27 mouse cellular contexts compared by ENCODE assay signal in genomic region chr13:55477492-55477891, GRCm38 (mm10). TPM values are rescaled to one million over a fixed set of nuclear protein-coding genes. Genes with fewer than 3 reads are reported as not detected.
DNase-seq lines count a peak whose midpoint lies in the region; ATAC-seq and TF ChIP-seq lines count a peak whose summit lies in the region.
"Had no signal": no experiment of that assay in that cellular context is flagged by ENCODE, and none has a peak within 500 bp of the region (broad histone marks: within the 10 kb centered on the region; RNA-seq: fewer than 3 reads in every experiment).

No protein-coding gene starts in this region.

- peak; percentile 12 for DNase-seq in forebrain, postnatal 0 days
- no peak for DNase-seq in layer of hippocampus, adult 2 months (ENCODE audit: low spot score in 2 of 2)
- no peak for DNase-seq in layer of hippocampus, adult 11-12 months (ENCODE audit: low spot score)
- DNase-seq in ES-CJ7 (ENCODE audit: low read depth, low spot score) = peak; percentile 34
- peak; percentile 51 for DNase-seq in ZHBTc4 (ENCODE audit: low read depth, low spot score)
- no peak for DNase-seq in T-cell, adult 2 months (ENCODE audit: low spot score)
- DNase-seq: cerebellum, adult 11 months; cerebellum, adult 9-10 months; gastrocnemius, postnatal 10 days; kidney, adult 2 months; thymus, adult 2 months; thymus, postnatal 36 days had no signal

- H3K4me1 ChIP-seq in forebrain, postnatal 0 days (ENCODE audit: insufficient read depth) = peaks cover 12% of the 10 kb centered on the region
- H3K4me1 ChIP-seq in forebrain, embryonic 16.5 days (replicated peaks; ENCODE audit: control insufficient read depth, insufficient read depth, low read length) = peaks cover 35% of the 10 kb centered on the region

- no peak overlapping the region for H3K4me2 ChIP-seq in forebrain, postnatal 0 days (ENCODE audit: low read depth)
- no peak overlapping the region for H3K4me2 ChIP-seq in forebrain, embryonic 16.5 days (ENCODE audit: low read length)
- H3K4me2 ChIP-seq: embryonic facial prominence, embryonic 12.5 days; heart, embryonic 13.5 days; limb, embryonic 13.5 days; liver, embryonic 11.5 days; lung, embryonic 15.5 days; midbrain, embryonic 12.5 days; neural tube, embryonic 13.5 days had no signal

- no peak for ATAC-seq in forebrain, postnatal 0 days
- no peak for ATAC-seq in forebrain, embryonic 16.5 days
- ATAC-seq: CD4-positive, CD25-positive, alpha-beta regulatory T cell, adult 4 months; inflammation-experienced regulatory T-cells, adult 6 months had no signal

- peaks cover 87% of the 10 kb centered on the region for H3K36me3 ChIP-seq in forebrain, postnatal 0 days (ENCODE audit: insufficient read depth)
- H3K36me3 ChIP-seq in forebrain, embryonic 16.5 days (ENCODE audit: control insufficient read depth, insufficient read depth) = peaks cover 67% of the 10 kb centered on the region

- H3K27me3 ChIP-seq in forebrain, postnatal 0 days (ENCODE audit: insufficient read depth, low read length) = no peaks in the 10 kb centered on the region
- no peaks in the 10 kb centered on the region for H3K27me3 ChIP-seq in forebrain, embryonic 16.5 days (replicated peaks; ENCODE audit: control insufficient read depth, insufficient read depth, low read length)
- H3K27me3 ChIP-seq: embryonic facial prominence, embryonic 12.5 days; limb, embryonic 13.5 days; lung, embryonic 15.5 days; midbrain, embryonic 12.5 days; neural tube, embryonic 13.5 days had no signal

- H3K9ac ChIP-seq in forebrain, postnatal 0 days = no peak overlapping the region
- no peak overlapping the region for H3K9ac ChIP-seq in forebrain, embryonic 16.5 days (replicated peaks; ENCODE audit: low read depth, low read length)
- H3K9ac ChIP-seq: embryonic facial prominence, embryonic 12.5 days; heart, embryonic 13.5 days; limb, embryonic 13.5 days; lung, embryonic 15.5 days; midbrain, embryonic 12.5 days; neural tube, embryonic 13.5 days had no signal

- H3K4me3 ChIP-seq in forebrain, postnatal 0 days (ENCODE audit: low read depth, low read length) = no peak overlapping the region
- no peak overlapping the region for H3K4me3 ChIP-seq in forebrain, embryonic 16.5 days (replicated peaks; ENCODE audit: low read length)
- no peak overlapping the region for H3K4me3 ChIP-seq in layer of hippocampus, adult 2 months
- H3K4me3 ChIP-seq: embryonic facial prominence, embryonic 12.5 days; heart, embryonic 13.5 days; limb, embryonic 13.5 days; lung, embryonic 15.5 days; midbrain, embryonic 12.5 days; neural tube, embryonic 13.5 days had no signal

- WGBS in forebrain, postnatal 0 days = 72% methylated on average over 16 of the region's 16 CpGs
- 70% methylated on average over 16 of the region's 16 CpGs for WGBS in forebrain, embryonic 16.5 days

- no peaks in the 10 kb centered on the region for H3K9me3 ChIP-seq in forebrain, postnatal 0 days (ENCODE audit: low read length)
- no peaks in the 10 kb centered on the region for H3K9me3 ChIP-seq in forebrain, embryonic 16.5 days (ENCODE audit: control insufficient read depth, low read length)
- H3K9me3 ChIP-seq: embryonic facial prominence, embryonic 12.5 days; heart, embryonic 13.5 days; limb, embryonic 13.5 days; lung, embryonic 15.5 days; midbrain, embryonic 12.5 days; neural tube, embryonic 13.5 days had no signal

- H3K27ac ChIP-seq in forebrain, postnatal 0 days (ENCODE audit: low read depth, low read length) = peak overlapping the region; percentile 21; the same call in 1 of the 2 replicates
- H3K27ac ChIP-seq in forebrain, embryonic 16.5 days (ENCODE audit: low read length) = no peak overlapping the region
- H3K27ac ChIP-seq in layer of hippocampus, adult 2 months = peak overlapping the region; percentile 65
- H3K27ac ChIP-seq: embryonic facial prominence, embryonic 12.5 days; heart, embryonic 13.5 days; limb, embryonic 13.5 days; lung, embryonic 15.5 days; neural tube, embryonic 13.5 days had no signal

- TF ChIP-seq CTCF in forebrain, postnatal 0 days (IDR thresholded peaks at IDR 0.05; ENCODE audit: low read depth) = no peak
- no peak for TF ChIP-seq CTCF in layer of hippocampus, adult 2 months (conservative IDR thresholded peaks at IDR 0.05)

RNA-seq across cellular contexts. Expression of gene Dbn1, which starts 10.4 kb away (rescaled TPM):
- 545 and 619 TPM in 2 replicates for total RNA-seq in forebrain, postnatal 0 days (2014; rRNA removed)
- polyA plus RNA-seq in forebrain, postnatal 0 days (2015; fragmentation: Nextera tagmentation; extraction: Ambion mirVana) = 603 and 619 TPM in 2 replicates
- 792 and 816 TPM in 2 replicates for polyA plus RNA-seq in forebrain, embryonic 16.5 days (2015; fragmentation: Nextera tagmentation; extraction: Ambion mirVana)
- 100 to 1,000 TPM; 396 to 403 TPM for total RNA-seq in layer of hippocampus, adult 2 months (2021)
- polyA plus RNA-seq: CD4-positive, CD25-positive, alpha-beta regulatory T cell, adult 4 months had no signal

RNA-seq across cellular contexts. Expression of gene Prr7, which starts 13.4 kb away (rescaled TPM):
- 108 and 118 TPM in 2 replicates for total RNA-seq in forebrain, postnatal 0 days (2014; rRNA removed)
- 7.8 and 8.7 TPM in 2 replicates for polyA plus RNA-seq in forebrain, postnatal 0 days (2015; fragmentation: Nextera tagmentation; extraction: Ambion mirVana)
- 4.1 and 4.3 TPM in 2 replicates for polyA plus RNA-seq in forebrain, embryonic 16.5 days (2015; fragmentation: Nextera tagmentation; extraction: Ambion mirVana)
- 10 to 100 TPM; 83.0 to 84.5 TPM for total RNA-seq in layer of hippocampus, adult 2 months (2021)
- polyA plus RNA-seq: CD4-positive, CD25-positive, alpha-beta regulatory T cell, adult 4 months; heart, embryonic 13.5 days; liver, embryonic 16.5 days had no signal

RNA-seq across cellular contexts. Expression of gene Grk6, which starts 32.6 kb away (rescaled TPM):
- 79.5 and 88.2 TPM in 2 replicates for total RNA-seq in forebrain, postnatal 0 days (2014; rRNA removed)
- polyA plus RNA-seq in forebrain, postnatal 0 days (2015; fragmentation: Nextera tagmentation; extraction: Ambion mirVana) = 38.5 and 40.8 TPM in 2 replicates
- polyA plus RNA-seq in forebrain, embryonic 16.5 days (2015; fragmentation: Nextera tagmentation; extraction: Ambion mirVana) = 39.4 and 40.1 TPM in 2 replicates
- 10 to 100 TPM; 64.8 to 65.8 TPM for total RNA-seq in layer of hippocampus, adult 2 months (2021)

RNA-seq across cellular contexts. Expression of gene Pdlim7, which starts 36.0 kb away (rescaled TPM):
- total RNA-seq in forebrain, postnatal 0 days (2014; rRNA removed) = 26.6 and 36.7 TPM in 2 replicates
- 114 and 115 TPM in 2 replicates for polyA plus RNA-seq in forebrain, postnatal 0 days (2015; fragmentation: Nextera tagmentation; extraction: Ambion mirVana)
- polyA plus RNA-seq in forebrain, embryonic 16.5 days (2015; fragmentation: Nextera tagmentation; extraction: Ambion mirVana) = 132 and 147 TPM in 2 replicates
- total RNA-seq in layer of hippocampus, adult 2 months (2021) = 10 to 100 TPM; 97.4 to 99.9 TPM

RNA-seq across cellular contexts. Expression of gene F12, which starts 50.9 kb away (rescaled TPM):
- 0.15 TPM in 1 of 2 replicates, not detected in the other for total RNA-seq in forebrain, postnatal 0 days (2014; rRNA removed)
- polyA plus RNA-seq in forebrain, postnatal 0 days (2015; fragmentation: Nextera tagmentation; extraction: Ambion mirVana) = 0.45 and 0.51 TPM in 2 replicates
- polyA plus RNA-seq in forebrain, embryonic 16.5 days (2015; fragmentation: Nextera tagmentation; extraction: Ambion mirVana) = not detected in 2 replicates
- under 1 TPM; 0.44 to 0.93 TPM for total RNA-seq in layer of hippocampus, adult 2 months (2021)
- total RNA-seq: heart, adult 8-10 months; heart, postnatal 10 days; hematopoietic stem cell, adult 5-6 weeks; megakaryocyte progenitor cell, adult 5-6 weeks had no signal
- polyA plus RNA-seq: CD4-positive, CD25-positive, alpha-beta regulatory T cell, adult 4 months; midbrain, embryonic 12.5 days; neural tube, embryonic 13.5 days had no signal

Comparison
In these comparisons a context has a peak if more than half of its experiments do, and no peak if none do; other contexts are left out.
1. DNase-seq: peak in forebrain, postnatal 0 days (single experiment), ES-CJ7 (single experiment) and ZHBTc4 (single experiment); none in layer of hippocampus, adult 2 months (0 of 2), layer of hippocampus, adult 11-12 months (single experiment) and T-cell, adult 2 months (single experiment).